Mouse (Mus musculus) ES-Bruce4 (cell line): ENCODE data around the gene Lca5l.

ENCODE experiments used
- CTCF ChIP-seq: IDR thresholded peaks from one replicate; pipeline ENCODE4 v1.8.1; 2011; ENCODE audit warnings: low read depth, low read length
- EP300 ChIP-seq: IDR thresholded peaks from 2 replicates; pipeline ENCODE4 v1.6.1; 2011; ENCODE audit warnings: low read depth, low read length; ENCODE audit not compliant: insufficient read depth

GRCm38 (mm10) chr16:96175399-96175798 lies 16.7 kb downstream of the Lca5l start:
- TF ChIP-seq CTCF (no peak), EP300 (no peak)
